Mouse (Mus musculus): ENCODE measurements around the gene Msantd2. TPM values are rescaled to one million over a fixed set of nuclear protein-coding genes. Genes with fewer than 3 reads are reported as not detected.

The Msantd2 gene
- polyA plus RNA-seq, 1 experiment = 42.9 TPM

- Histone ChIP-seq H3K27me3 (ENCODE audit: control insufficient read depth, insufficient read depth, low read length) (peaks cover 26% of the 10 kb centered on the region), H3K36me3 (ENCODE audit: control insufficient read depth, insufficient read depth, low read length) (no peaks in the 10 kb centered on the region), H3K4me1 (replicated peaks; ENCODE audit: control insufficient read depth, insufficient read depth, low read length) (no peaks in the 10 kb centered on the region), H3K4me3 (ENCODE audit: control insufficient read depth, insufficient read depth, low read length) (no peak overlapping the region), H3K27ac (ENCODE audit: control insufficient read depth, insufficient read depth, low read length) (no peak overlapping the region)
- WGBS = 1% methylated on average over 20 of the region's 20 CpGs
- no peak for TF ChIP-seq CTCF (IDR thresholded peaks at IDR 0.05; ENCODE audit: borderline replicate concordance, control insufficient read depth, extremely low read depth, insufficient read depth, low read length, poor library complexity)
- no peak for TF ChIP-seq POLR2A (IDR thresholded peaks at IDR 0.05; ENCODE audit: control insufficient read depth, extremely low read depth, insufficient read depth, low read length, poor library complexity)
- DNase-seq = no peak
Observed at GRCm38 (mm10) chr9:37456481-37456910, 32.6 kb upstream of the Msantd2 start.

GRCm38 (mm10) chr9:37457151-37457550, 32.0 kb upstream of the Msantd2 start:
- Histone ChIP-seq H3K27ac (ENCODE audit: control insufficient read depth, insufficient read depth, low read length) (no peak overlapping the region), H3K4me1 (replicated peaks; ENCODE audit: control insufficient read depth, insufficient read depth, low read length) (no peaks in the 10 kb centered on the region), H3K36me3 (ENCODE audit: control insufficient read depth, insufficient read depth, low read length) (no peaks in the 10 kb centered on the region), H3K27me3 (ENCODE audit: control insufficient read depth, insufficient read depth, low read length) (peaks cover 30% of the 10 kb centered on the region), H3K4me3 (ENCODE audit: control insufficient read depth, insufficient read depth, low read length) (no peak overlapping the region)
- TF ChIP-seq POLR2A (IDR thresholded peaks at IDR 0.05; ENCODE audit: control insufficient read depth, extremely low read depth, insufficient read depth, low read length, poor library complexity) (no peak), CTCF (IDR thresholded peaks at IDR 0.05; ENCODE audit: borderline replicate concordance, control insufficient read depth, extremely low read depth, insufficient read depth, low read length, poor library complexity) (no peak)
- WGBS = 95% methylated on average over 1 of the region's 1 CpGs
- no peak for DNase-seq

- no peak for TF ChIP-seq CTCF (IDR thresholded peaks at IDR 0.05; ENCODE audit: borderline replicate concordance, control insufficient read depth, extremely low read depth, insufficient read depth, low read length, poor library complexity)
- no peak for TF ChIP-seq POLR2A (IDR thresholded peaks at IDR 0.05; ENCODE audit: control insufficient read depth, extremely low read depth, insufficient read depth, low read length, poor library complexity)
- 4% methylated on average over 9 of the region's 9 CpGs for WGBS
Observed at GRCm38 (mm10) chr9:37459665-37460042, 29.5 kb upstream of the Msantd2 start.

GRCm38 (mm10) chr9:37460043-37460960, 28.8 kb upstream of the Msantd2 start:
- H3K4me1 ChIP-seq (replicated peaks; ENCODE audit: control insufficient read depth, insufficient read depth, low read length) = no peaks in the 10 kb centered on the region
- no peak for DNase-seq
- H3K4me3 ChIP-seq (ENCODE audit: control insufficient read depth, insufficient read depth, low read length) = no peak overlapping the region
- H3K27ac ChIP-seq (ENCODE audit: control insufficient read depth, insufficient read depth, low read length) = no peak overlapping the region
- no peaks in the 10 kb centered on the region for H3K36me3 ChIP-seq (ENCODE audit: control insufficient read depth, insufficient read depth, low read length)
- 2% methylated on average over 81 of the region's 81 CpGs for WGBS
- no peak for TF ChIP-seq CTCF (IDR thresholded peaks at IDR 0.05; ENCODE audit: borderline replicate concordance, control insufficient read depth, extremely low read depth, insufficient read depth, low read length, poor library complexity)
- H3K27me3 ChIP-seq (ENCODE audit: control insufficient read depth, insufficient read depth, low read length) = peaks cover 21% of the 10 kb centered on the region

More at GRCm38 (mm10) chr9:37459665-37460042, 29.5 kb upstream of the Msantd2 start:
- no peaks in the 10 kb centered on the region for H3K4me1 ChIP-seq (replicated peaks; ENCODE audit: control insufficient read depth, insufficient read depth, low read length)
- H3K27me3 ChIP-seq (ENCODE audit: control insufficient read depth, insufficient read depth, low read length) = peaks cover 25% of the 10 kb centered on the region
- no peak for DNase-seq
- no peaks in the 10 kb centered on the region for H3K36me3 ChIP-seq (ENCODE audit: control insufficient read depth, insufficient read depth, low read length)
- no peak overlapping the region for H3K4me3 ChIP-seq (ENCODE audit: control insufficient read depth, insufficient read depth, low read length)
- H3K27ac ChIP-seq (ENCODE audit: control insufficient read depth, insufficient read depth, low read length) = no peak overlapping the region

- Histone ChIP-seq H3K27ac (ENCODE audit: control insufficient read depth, insufficient read depth, low read length) (no peak overlapping the region), H3K27me3 (ENCODE audit: control insufficient read depth, insufficient read depth, low read length) (peaks cover 20% of the 10 kb centered on the region), H3K4me3 (ENCODE audit: control insufficient read depth, insufficient read depth, low read length) (no peak overlapping the region), H3K36me3 (ENCODE audit: control insufficient read depth, insufficient read depth, low read length) (no peaks in the 10 kb centered on the region), H3K4me1 (replicated peaks; ENCODE audit: control insufficient read depth, insufficient read depth, low read length) (no peaks in the 10 kb centered on the region)
- 8% methylated on average over 5 of the region's 5 CpGs for WGBS
- TF ChIP-seq POLR2A (IDR thresholded peaks at IDR 0.05; ENCODE audit: control insufficient read depth, extremely low read depth, insufficient read depth, low read length, poor library complexity) (no peak), CTCF (IDR thresholded peaks at IDR 0.05; ENCODE audit: borderline replicate concordance, control insufficient read depth, extremely low read depth, insufficient read depth, low read length, poor library complexity) (no peak)
- DNase-seq = no peak
Observed at GRCm38 (mm10) chr9:37460961-37461340, 28.2 kb upstream of the Msantd2 start.

- H3K27ac ChIP-seq (ENCODE audit: control insufficient read depth, insufficient read depth, low read length) = no peak overlapping the region
- no peaks in the 10 kb centered on the region for H3K36me3 ChIP-seq (ENCODE audit: control insufficient read depth, insufficient read depth, low read length)
- no peak overlapping the region for H3K4me3 ChIP-seq (ENCODE audit: control insufficient read depth, insufficient read depth, low read length)
- H3K27me3 ChIP-seq (ENCODE audit: control insufficient read depth, insufficient read depth, low read length) = peaks cover 13% of the 10 kb centered on the region
- TF ChIP-seq CTCF (IDR thresholded peaks at IDR 0.05; ENCODE audit: borderline replicate concordance, control insufficient read depth, extremely low read depth, insufficient read depth, low read length, poor library complexity) (no peak), POLR2A (IDR thresholded peaks at IDR 0.05; ENCODE audit: control insufficient read depth, extremely low read depth, insufficient read depth, low read length, poor library complexity) (no peak)
- H3K4me1 ChIP-seq (replicated peaks; ENCODE audit: control insufficient read depth, insufficient read depth, low read length) = no peaks in the 10 kb centered on the region
- 10% methylated on average over 3 of the region's 3 CpGs for WGBS
- DNase-seq = no peak
Observed at GRCm38 (mm10) chr9:37461571-37461970, 27.5 kb upstream of the Msantd2 start.

Measured in thymus, adult 2 months (tissue).